Mouse (Mus musculus) CH12.LX (cell line): ENCODE measurements at regions not wholly inside any gene's neighbourhood (a gene's known extent, or its start where the extent isn't known, plus 50 kb on each side); places are given as distances from the start of the nearest gene placed in this dataset.

Source experiments
- CTCF ChIP-seq, 2 experiments: IDR thresholded peaks in 1 of 2; conservative IDR thresholded peaks in 1 of 2; 2 replicates each; pipeline ENCODE4 v1.5.1; 2011 to 2012; ENCODE audit warnings: low read depth in 2 of 2, low read length in 2 of 2, improper control_type of control experiment in 1 of 2, inconsistent platforms in 1 of 2, mild to moderate bottlenecking in 1 of 2, moderate library complexity in 1 of 2
- KAT2A ChIP-seq: IDR thresholded peaks from 2 replicates; pipeline ENCODE4 v1.6.1; 2012; ENCODE audit warnings: low read length, improper control_type of control experiment, inconsistent platforms; ENCODE audit not compliant: insufficient replicate concordance
- MAX ChIP-seq: IDR thresholded peaks from 2 replicates; pipeline ENCODE4 v1.6.1; 2011; ENCODE audit warnings: low read length, improper control_type of control experiment
- USF1 ChIP-seq: IDR thresholded peaks from 2 replicates; pipeline ENCODE4 v1.6.1; 2014; ENCODE audit warnings: low read depth, mild to moderate bottlenecking, inconsistent platforms, low read length, improper control_type of control experiment
- USF2 ChIP-seq: conservative IDR thresholded peaks from 2 replicates; pipeline ENCODE4 v1.6.1; 2011; ENCODE audit warnings: low read depth, low read length, improper control_type of control experiment

- TF ChIP-seq USF2 (no peak), CTCF (conservative IDR thresholded peaks at IDR 0.05 in 1 of 2, IDR thresholded peaks at IDR 0.05 in 1 of 2; ENCODE audit: low read depth in 2 of 2, low read length in 2 of 2) (no peak), USF1 (no peak), MAX (no peak), KAT2A (no peak)
Measured at GRCm38 (mm10) chr14:80097238-80097637, 113.4 kb downstream of the Olfm4 start.
